Mouse (Mus musculus): ENCODE measurements around the gene Fbln7.

GRCm38 (mm10) chr2:128914978-128915377 is 52.2 kb downstream of the Fbln7 start:
- TF ChIP-seq POLR2A (IDR thresholded peaks at IDR 0.05; ENCODE audit: insufficient read depth, low read length) (no peak), CTCF (IDR thresholded peaks at IDR 0.05; ENCODE audit: low read depth, low read length) (no peak)
